Mouse (Mus musculus): ENCODE data around the gene Tmem231.

DNA sequence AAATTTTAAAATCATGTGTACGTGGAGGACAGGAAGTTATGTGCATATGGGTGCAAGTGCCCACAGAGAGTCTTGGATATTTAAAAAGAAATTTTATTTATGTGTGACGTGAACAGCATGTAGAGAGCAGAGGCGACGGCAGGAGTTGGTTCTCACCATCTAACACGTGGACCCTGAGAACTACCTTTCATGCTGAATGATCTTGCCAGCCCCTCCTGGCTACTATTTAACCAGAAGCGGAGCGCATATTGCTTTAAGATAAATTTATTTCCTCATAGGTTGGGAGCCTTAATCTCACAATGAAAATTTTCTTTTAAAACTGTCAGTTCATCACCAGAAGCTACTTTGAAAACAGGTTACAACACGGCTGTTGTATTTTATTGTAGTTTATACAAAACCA is 69.0 kb downstream of the Tmem231 start:
- TF ChIP-seq CTCF (conservative IDR thresholded peaks at IDR 0.05; ENCODE audit: low read length) (no peak), NANOG (IDR thresholded peaks at IDR 0.05; ENCODE audit: borderline replicate concordance, low read length) (no peak), POU5F1 (IDR thresholded peaks at IDR 0.05; ENCODE audit: borderline replicate concordance, low read length) (no peak)

All from E14TG2a.4 (cell line).